Mouse (Mus musculus) urinary bladder, adult 18-20 months (tissue): Measurements from ENCODE around the gene Grb10.
A peak's percentile ranks its signal among the peaks of the same experiment; 100 is the strongest.

ENCODE experiments used
- DNase-seq, 2 experiments: peaks; one replicate each; pipeline ENCODE4 v3.0.0; 2022; ENCODE audit warnings: low spot score in 2 of 2, mixed read lengths in 2 of 2

Gene Grb10

GRCm38 (mm10) chr11:11967519-11967918 is 71.0 kb downstream of the Grb10 start:
- no peak for DNase-seq

DNA sequence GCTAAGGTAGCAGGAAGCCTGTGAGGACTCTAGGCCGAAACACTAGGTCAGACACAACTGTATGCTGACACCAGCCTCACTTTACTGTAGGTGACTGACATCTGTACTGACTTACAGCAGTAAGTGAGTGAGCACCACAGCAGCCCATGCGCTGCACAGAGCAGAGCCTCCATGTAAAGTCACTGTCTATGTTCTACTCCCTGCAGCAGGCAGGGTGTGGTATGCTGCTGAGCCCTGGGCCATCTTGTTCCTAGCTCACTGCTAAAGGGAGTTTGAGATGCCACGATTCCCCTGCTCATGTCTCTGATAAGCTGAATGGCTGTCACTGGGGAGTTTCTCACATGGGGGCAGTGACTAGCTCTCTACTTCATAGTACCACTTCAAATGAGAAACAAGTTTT is 72.3 kb downstream of the Grb10 start:
- no peak for DNase-seq

GRCm38 (mm10) chr11:11965501-11966125 is 72.9 kb downstream of the Grb10 start:
- peak in 1 of 2 experiments; percentile 66 for DNase-seq

DNA sequence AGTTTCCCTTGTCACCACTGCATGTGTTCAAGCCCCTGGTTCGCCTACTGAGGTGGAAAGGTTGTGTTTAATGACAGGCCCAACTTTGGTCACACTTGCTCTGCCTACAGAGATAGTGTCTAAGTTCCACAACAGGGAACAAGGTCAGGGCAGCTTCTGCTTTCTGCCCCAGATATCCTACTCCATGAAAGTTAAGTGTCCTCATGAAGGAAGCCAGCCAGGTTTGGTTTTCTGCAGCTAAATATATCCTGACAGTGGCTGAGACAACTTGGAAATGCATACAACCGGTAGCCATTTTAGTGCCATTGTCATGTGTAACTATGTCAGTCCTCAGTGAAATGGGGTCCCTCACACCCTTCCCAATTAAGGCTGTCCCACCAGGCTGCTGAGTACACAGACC is 73.8 kb downstream of the Grb10 start:
- no peak for DNase-seq

GRCm38 (mm10) chr11:11963587-11963986 is 74.9 kb downstream of the Grb10 start:
- DNase-seq: no peak

GRCm38 (mm10) chr11:11963065-11963464 is 75.4 kb downstream of the Grb10 start:
- no peak for DNase-seq

DNA sequence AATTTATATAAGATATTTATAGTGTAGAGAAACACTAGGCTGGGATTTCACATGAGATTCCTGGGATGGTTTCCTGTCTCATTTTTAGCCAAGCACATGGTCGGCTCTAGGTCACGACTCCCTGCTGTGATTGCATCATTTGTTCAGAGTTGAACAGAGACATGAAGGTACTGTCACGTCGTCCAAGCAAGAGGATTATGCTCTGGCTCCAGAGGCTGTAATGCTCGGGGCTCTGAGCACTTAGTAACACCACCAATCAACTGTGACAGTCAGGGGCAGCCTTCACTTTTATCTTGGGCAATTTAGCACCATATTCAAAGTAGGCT is 75.9 kb downstream of the Grb10 start:
- DNase-seq: no peak

- no peak for DNase-seq
Measured at GRCm38 (mm10) chr11:11961917-11962628, 76.4 kb downstream of the Grb10 start.

DNA sequence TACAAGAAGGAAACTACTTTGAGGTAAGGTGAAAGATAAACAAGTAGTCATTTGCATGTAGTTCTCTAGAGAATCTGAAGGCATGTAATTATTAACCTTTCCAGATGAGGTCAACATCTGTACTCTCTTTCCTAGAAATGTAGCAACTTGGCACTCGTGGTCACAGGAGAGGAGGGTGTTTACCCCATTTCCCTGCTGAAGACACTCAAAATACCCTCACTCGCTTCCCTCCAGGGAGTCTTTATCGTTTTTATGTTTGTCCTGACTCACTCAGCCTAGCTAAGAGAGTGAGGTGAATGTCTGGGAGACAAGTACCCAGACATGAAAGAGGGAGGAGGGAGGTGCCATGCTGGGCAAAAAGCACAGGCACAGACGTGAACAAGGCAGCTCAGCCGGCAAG is 77.6 kb downstream of the Grb10 start:
- DNase-seq: no peak

DNA sequence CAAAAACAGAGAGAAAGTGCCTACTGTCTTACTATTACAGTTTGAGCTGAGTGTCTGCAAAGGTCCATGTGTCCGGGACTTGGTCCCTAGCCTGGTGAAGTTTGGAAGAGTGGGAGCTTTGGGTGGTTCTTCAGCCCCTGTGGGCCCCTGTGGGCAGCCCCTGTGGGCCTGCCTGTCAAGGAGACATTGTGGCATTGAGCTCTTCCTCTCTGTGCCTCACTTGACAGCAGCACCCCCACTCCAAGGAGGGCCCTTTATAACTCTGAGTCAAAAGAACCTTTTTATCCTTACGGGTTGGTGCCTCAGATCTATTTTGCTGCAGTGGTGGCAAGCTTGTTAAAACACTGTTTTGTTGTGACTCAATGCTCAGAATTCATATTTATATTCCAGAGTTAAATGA is 78.3 kb downstream of the Grb10 start:
- no peak for DNase-seq

DNA sequence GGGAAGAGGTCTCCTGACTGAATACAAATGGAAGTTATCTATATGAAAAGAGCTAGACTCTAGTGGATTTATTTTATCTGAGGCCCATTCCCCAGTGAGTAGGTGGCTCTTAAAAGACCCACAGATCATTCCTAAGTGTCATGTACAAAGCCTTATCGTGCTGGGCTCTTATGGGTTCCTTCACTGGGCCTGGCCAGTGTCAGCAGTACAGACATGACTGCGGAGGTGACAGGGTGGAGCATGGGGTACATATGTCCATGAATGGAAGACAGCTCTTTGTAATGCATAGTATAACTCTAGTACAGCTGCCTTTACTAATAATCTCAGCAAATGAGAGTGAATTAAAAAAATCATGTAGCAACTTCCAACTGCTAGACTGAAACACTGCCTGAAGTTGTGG is 80.0 kb downstream of the Grb10 start:
- DNase-seq: no peak

DNA sequence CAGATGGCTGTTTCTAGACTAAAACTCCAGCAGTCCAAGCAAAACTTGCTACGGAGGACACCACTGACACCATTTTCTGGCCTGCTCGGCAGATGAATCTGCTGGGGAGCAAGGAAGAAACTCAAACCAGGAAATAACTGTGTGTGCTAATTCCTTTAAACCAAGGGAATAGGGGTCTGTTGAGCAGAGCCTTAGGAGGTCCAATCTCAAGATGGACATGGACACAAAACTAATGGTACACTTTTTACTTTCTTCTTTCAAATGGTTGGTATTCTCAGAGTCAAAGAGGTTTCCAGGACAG is 80.5 kb downstream of the Grb10 start:
- DNase-seq: no peak

DNA sequence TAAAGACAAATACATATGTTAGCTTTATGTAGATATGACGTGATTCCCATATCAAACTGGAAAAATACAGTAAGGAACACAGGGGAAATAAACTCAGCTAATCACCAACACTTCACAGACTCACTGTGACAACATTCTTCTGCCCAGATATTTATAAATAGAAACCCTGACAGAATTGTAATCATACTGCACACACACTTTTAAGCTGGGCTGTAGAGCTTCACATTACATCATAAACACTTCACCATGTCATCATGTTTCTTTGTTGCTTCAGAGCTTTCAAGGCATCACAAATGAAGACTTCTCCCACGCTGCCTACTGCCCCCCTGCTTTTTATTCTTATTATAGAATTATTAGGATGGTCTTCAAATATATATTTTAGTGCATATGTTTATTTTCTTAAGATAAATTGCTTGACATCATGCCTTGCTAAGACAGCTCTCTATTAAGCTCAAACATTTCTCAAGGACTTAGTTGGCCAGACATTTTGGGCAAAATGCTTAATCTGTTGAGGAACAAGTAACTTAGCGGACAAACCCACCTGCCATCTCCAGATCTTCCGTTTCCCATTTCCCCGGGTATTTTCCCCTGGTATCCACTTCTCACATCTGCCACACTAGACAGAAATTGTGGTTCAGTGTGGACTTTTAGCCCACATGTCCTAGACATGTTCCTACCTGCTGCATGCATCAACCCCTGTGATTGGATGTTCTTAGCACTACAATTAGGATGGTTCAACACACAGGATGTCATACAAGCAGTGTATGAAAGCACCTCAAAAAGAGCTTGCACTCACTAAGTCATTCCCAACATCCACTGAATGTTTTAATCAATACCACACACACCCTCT is 81.0 kb downstream of the Grb10 start:
- no peak for DNase-seq

GRCm38 (mm10) chr11:11955783-11956182 is 82.7 kb downstream of the Grb10 start:
- DNase-seq: no peak

- no peak for DNase-seq
Measured at GRCm38 (mm10) chr11:11954606-11955005, 83.9 kb downstream of the Grb10 start.

- no peak for DNase-seq
Measured at GRCm38 (mm10) chr11:11954115-11954438, 84.4 kb downstream of the Grb10 start.

DNA sequence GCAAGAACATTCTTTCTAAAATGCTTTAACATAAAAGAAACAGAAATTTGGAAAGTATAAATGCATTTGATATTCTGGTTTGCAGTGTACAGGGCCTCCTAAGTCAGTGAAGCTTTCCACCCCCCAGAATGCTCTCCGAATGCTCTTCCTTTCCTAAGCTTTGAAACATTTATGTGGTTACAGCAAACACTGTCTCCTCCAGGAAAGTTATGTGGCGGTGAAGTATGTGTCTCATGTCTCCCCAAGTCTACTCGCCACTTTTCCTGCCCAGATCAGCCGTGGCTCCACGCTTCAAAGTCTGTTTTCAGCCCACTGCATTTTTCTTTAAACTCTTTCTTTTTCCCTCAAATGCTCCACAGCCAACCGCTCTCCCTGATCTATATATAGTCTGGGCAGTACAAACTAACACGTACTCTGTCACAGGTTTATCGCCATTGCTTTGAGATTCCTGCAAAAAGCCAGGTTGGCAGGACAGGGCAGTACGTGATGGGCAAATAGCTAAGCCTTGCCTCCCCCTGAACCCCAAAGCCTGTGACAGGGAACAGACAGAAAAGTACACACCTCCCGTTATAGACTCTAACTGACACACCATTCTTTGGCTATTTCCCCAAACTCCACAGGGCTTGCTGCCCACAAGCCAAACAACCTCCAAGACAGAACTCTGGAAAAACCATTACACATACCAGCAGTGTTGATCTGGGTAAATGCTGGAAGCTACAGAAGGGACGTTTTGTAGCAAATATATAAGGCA is 84.9 kb downstream of the Grb10 start:
- DNase-seq: no peak

DNA sequence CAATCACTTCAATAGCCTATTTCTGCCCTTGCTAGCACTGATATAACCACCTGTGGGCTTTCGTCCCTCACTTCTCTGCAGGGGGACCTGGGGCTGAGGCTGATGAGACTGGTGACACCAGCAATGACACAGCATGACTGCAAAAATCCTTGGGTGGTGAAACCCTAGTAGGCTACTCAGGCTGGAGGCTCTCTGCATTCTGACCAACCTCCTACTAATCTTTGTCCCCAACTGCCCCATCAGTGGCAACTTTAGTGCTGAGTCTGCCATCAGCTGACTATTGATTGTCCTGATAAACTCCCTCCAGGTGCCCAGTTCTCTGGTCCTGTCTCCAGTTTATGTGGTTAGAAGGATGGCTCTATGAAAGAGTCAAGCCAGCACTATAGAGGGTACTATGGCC is 85.9 kb downstream of the Grb10 start:
- DNase-seq: no peak

- no peak for DNase-seq
Measured at GRCm38 (mm10) chr11:11948988-11949365, 89.5 kb downstream of the Grb10 start.

DNA sequence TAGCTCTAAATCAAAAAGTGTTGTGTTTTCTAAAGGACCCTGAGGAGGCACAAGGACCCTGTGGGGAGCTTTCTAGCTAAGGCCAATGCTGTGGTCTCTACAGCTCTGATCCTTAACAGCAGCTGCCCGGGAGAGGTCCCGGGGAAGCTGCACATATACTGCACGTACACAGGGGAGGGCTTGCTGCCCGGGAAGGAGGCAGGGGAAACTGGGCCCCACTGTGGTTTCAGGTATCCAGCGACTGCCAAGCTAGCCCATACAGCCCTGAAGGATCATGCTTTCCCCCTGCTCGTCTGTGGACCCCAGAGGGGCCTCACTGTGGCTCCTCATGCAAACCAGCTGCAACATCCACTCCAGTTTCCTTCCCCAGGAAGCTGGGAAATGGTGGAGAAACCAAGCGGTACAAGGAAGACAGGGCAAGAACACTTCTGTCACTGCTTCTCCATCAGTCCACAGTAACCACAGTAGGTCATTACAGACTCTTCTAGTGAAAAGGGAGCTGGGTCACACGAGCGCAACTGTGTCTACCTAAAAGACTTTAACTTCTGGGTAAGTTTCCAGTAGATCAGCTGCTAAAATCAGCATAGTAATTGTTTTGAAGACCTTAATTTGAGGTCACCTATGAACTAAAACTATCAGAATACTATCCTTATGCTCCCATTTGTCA is 90.0 kb downstream of the Grb10 start:
- no peak for DNase-seq

DNA sequence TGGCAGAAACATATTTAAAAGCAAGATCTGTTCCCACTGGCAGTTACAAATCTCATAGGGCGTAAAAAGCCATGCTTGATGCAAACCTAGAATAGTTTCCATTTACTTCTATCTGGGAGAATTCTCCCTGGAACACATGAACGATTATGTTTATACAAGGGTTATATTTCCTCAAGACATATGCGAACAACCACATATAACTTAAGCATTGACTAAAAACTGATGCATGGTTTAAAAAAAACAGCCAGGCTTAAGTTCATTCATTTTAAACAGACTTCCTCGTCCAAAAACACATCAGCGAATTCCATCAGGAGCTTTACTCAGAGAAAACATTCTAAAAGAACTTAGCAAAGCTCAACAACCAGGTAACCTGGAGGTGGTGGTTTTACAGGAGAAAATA is 90.6 kb downstream of the Grb10 start:
- no peak for DNase-seq

GRCm38 (mm10) chr11:11945766-11946165 is 92.7 kb downstream of the Grb10 start:
- no peak for DNase-seq
